Mouse (Mus musculus) lung, embryonic 16.5 days (tissue): ENCODE measurements at regions not wholly inside any gene's neighbourhood (a gene's known extent, or its start where the extent isn't known, plus 50 kb on each side); places are given as distances from the start of the nearest gene placed in this dataset.

ENCODE experiments used
- ATAC-seq: fragments of 200-750 bp; cut with Nextera tagmentation; 2 replicates; pipeline ENCODE4 v1.8.0; 2017; ENCODE audit warnings: low read depth, mild to moderate bottlenecking, moderate library complexity
- H3K27ac ChIP-seq: fragments of 300-500 bp; sonication (generic); 2 replicates; pipeline ENCODE4 v1.5.1; 2014; ENCODE audit warnings: mild to moderate bottlenecking, control low read depth, low read length
- H3K27me3 ChIP-seq: fragments of 300-500 bp; sonication (generic); 2 replicates; pipeline ENCODE4 v1.6.1; 2014; ENCODE audit warnings: low read depth, low read length, mixed read lengths; ENCODE audit not compliant: control insufficient read depth, insufficient read depth
- H3K36me3 ChIP-seq: fragments of 300-500 bp; sonication (generic); 2 replicates; pipeline ENCODE4 v1.6.1; 2014; ENCODE audit warnings: low read length; ENCODE audit not compliant: control insufficient read depth, insufficient read depth
- H3K4me1 ChIP-seq: fragments of 300-500 bp; sonication (generic); replicated peaks from 2 replicates; pipeline ENCODE4 v1.6.1; 2014; ENCODE audit warnings: low read length, mixed read lengths; ENCODE audit not compliant: control insufficient read depth, insufficient read depth
- H3K4me2 ChIP-seq: fragments of 300-500 bp; sonication (generic); 2 replicates; pipeline ENCODE4 v1.6.1; 2014; ENCODE audit warnings: low read depth, low read length, control low read depth
- H3K4me3 ChIP-seq: fragments of 300-500 bp; sonication (generic); 2 replicates; pipeline ENCODE4 v1.5.1; 2014; ENCODE audit warnings: mild to moderate bottlenecking, low read length, control low read depth
- H3K9ac ChIP-seq: fragments of 300-500 bp; sonication (generic); 2 replicates; pipeline ENCODE4 v1.6.1; 2014; ENCODE audit warnings: low read length, control low read depth
- H3K9me3 ChIP-seq: fragments of 300-500 bp; sonication (generic); 2 replicates; pipeline ENCODE4 v1.6.1; 2016; ENCODE audit warnings: low read length; ENCODE audit not compliant: control insufficient read depth
- WGBS: fragments of 180-500 bp; shearing (Covaris S2); extraction: QIAGEN DNeasy Blood & Tissue Kit; methylation state at CpG from one replicate; pipeline ENCODE4 v1.1.7; 2014; 5-methylcytosine and 5-hydroxymethylcytosine counted together

DNA sequence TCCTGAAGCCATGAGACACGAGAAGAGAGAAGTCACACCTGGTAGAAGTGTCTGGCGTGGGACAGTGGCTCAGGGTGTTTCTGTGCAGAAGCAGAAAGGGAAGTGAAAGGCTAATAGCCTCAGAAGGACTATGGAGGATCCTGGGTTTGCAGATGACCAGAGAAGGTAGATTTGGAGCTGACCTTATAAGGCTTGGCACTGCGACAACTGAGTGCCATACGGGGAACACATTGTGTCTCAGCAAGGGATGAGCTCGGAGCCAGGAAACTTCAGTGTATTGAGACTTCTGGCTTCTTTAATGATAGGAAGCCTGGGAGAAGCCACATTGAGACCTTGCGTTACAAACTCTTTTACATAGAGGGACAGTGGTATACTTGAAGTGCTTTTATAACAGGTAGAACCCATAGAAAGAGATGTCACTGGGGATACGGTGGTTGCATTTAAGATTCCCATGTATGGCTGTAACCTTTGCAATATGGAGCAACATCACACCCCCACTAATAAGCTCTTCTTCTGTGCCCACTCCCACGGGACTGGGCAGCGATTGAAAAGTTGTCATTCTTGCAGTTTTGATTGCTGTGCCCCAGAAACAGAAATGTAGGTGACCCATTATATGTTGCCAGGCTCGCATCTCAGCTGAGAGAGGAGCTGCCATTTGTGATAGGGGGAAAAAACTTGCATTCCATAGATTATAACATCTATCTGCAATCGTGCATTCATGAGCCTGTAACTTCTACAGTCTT lies 61.8 kb upstream of the Dync1i1 start:
- H3K27me3 ChIP-seq: no peaks in the 10 kb centered on the region
- no peak overlapping the region for H3K4me3 ChIP-seq
- H3K4me2 ChIP-seq: no peak overlapping the region
- H3K9ac ChIP-seq: no peak overlapping the region
- WGBS: 81% methylated on average over 11 of the region's 11 CpGs
- no peaks in the 10 kb centered on the region for H3K9me3 ChIP-seq
- no peaks in the 10 kb centered on the region for H3K36me3 ChIP-seq
- H3K4me1 ChIP-seq: no peaks in the 10 kb centered on the region
- no peak for ATAC-seq
- no peak overlapping the region for H3K27ac ChIP-seq

DNA sequence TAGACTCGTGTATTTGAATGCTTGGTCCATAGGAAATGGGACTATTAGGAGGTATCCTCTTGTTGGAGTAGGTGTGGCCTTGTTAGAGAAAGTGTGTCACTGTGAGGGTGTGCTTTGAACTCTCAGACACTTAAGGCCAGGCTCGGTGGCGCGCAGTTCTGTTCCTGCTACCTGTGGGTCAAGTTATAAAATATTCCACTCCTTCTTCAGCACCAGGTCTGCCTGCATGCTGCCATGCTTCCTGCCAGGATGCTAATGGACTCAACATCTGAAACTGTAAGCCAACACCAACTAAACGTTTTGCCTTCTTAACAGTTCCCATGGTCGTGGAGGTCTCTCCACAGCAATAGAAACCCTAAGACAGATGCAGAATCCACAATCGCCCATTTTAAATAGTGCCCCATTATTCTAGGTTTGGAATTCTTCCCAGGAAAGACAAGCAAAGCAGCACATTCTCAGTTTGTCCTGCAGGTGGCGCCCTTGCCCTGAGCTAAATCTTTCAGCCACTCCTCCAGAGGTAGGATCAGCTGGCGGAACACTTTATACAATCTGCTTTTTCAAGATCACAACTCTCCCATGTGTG lies 80.2 kb upstream of the Dync1i1 start:
- 20% methylated on average over 9 of the region's 9 CpGs for WGBS

DNA sequence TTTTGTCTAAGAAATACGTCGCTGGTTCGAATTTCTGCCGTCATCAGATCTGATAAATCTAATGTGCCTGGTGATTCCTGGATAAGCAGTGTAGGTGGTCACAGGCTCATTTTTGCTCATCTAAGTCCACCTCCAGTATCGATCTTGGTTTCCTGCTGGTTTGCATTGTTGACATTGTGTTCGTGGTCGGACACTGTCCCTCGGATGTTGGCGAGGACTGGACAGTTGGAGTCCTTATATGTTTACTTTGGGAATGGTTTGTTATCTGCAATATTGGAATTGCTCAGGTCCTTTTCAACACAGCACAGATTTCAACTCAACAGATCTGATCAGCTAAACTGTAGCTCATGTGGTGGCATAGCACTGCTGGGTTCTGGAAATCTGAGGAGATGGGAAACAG lies 91.2 kb upstream of the Dync1i1 start:
- no peaks in the 10 kb centered on the region for H3K4me1 ChIP-seq
- no peak overlapping the region for H3K9ac ChIP-seq
- no peaks in the 10 kb centered on the region for H3K36me3 ChIP-seq
- H3K27ac ChIP-seq: no peak overlapping the region
- no peak overlapping the region for H3K4me2 ChIP-seq
- no peaks in the 10 kb centered on the region for H3K9me3 ChIP-seq
- ATAC-seq: no peak
- WGBS: 70% methylated on average over 9 of the region's 9 CpGs
- H3K4me3 ChIP-seq: no peak overlapping the region
- H3K27me3 ChIP-seq: no peaks in the 10 kb centered on the region

More for the DNA sequence above, 80.2 kb upstream of the Dync1i1 start:
- no peaks in the 10 kb centered on the region for H3K9me3 ChIP-seq
- no peak overlapping the region for H3K27ac ChIP-seq
- no peaks in the 10 kb centered on the region for H3K36me3 ChIP-seq
- no peak for ATAC-seq
- H3K4me3 ChIP-seq: no peak overlapping the region
- H3K4me2 ChIP-seq: no peak overlapping the region
- H3K27me3 ChIP-seq: peaks cover 6% of the 10 kb centered on the region
- no peaks in the 10 kb centered on the region for H3K4me1 ChIP-seq
- no peak overlapping the region for H3K9ac ChIP-seq

DNA sequence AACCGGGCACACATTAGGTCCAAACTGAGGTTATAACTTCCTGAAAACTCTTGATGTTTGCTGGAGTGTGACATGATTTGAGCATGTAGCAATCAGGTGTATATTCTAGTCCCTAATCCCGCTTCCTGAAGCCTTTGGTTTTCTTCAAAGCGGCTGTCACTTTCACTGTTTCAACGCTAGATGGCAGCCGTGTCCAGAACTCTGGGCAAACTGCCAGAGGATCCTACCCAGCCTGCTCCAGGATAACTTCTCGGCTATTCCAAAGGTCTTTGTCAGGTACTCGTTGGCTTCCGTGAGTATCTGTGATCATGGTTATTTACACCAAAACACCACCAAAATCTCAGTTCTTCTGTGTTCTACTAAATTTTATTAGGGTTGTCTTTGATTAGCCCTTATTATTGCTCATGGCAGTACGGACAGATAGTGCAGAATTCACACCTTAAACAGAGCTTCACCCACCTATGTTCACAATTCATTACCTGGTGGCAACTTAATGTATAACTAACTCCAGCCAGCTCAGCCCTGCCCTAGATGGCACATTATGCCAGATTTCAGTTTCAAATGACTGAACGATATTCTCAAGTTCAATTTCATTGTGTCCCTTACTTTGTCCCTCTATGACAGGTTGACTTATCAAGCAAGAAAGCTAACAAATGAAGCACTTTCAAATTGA lies 92.3 kb upstream of the Dync1i1 start:
- H3K9me3 ChIP-seq: no peaks in the 10 kb centered on the region
- no peak overlapping the region for H3K4me3 ChIP-seq
- H3K27me3 ChIP-seq: no peaks in the 10 kb centered on the region
- WGBS: 21% methylated on average over 10 of the region's 10 CpGs
- H3K27ac ChIP-seq: no peak overlapping the region
- ATAC-seq: no peak
- no peak overlapping the region for H3K4me2 ChIP-seq
- no peak overlapping the region for H3K9ac ChIP-seq
- H3K36me3 ChIP-seq: no peaks in the 10 kb centered on the region
- H3K4me1 ChIP-seq: no peaks in the 10 kb centered on the region

DNA sequence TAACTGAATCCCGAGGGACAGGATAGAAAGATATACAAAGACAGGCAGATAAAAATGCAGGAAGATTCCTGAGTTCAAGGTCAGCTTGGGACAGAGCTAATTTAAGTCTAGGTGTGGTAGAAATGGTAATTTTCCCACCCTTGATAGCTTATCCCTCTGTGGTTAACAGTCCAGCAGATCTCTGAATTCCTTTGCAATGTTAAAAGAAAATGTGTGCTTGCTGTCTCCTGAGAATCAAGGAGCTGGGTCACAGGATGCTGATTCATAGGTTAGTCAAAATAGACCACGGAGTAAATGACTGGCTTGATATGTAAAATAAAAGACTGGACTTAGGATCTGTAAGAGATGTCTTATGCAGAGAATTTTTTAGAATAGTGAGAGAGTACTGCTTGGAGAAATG lies 101.4 kb upstream of the Dync1i1 start:
- 68% methylated on average over 2 of the region's 2 CpGs for WGBS
- ATAC-seq: no peak
- no peaks in the 10 kb centered on the region for H3K36me3 ChIP-seq
- H3K4me3 ChIP-seq: no peak overlapping the region
- no peak overlapping the region for H3K4me2 ChIP-seq
- no peaks in the 10 kb centered on the region for H3K9me3 ChIP-seq
- no peak overlapping the region for H3K9ac ChIP-seq
- H3K4me1 ChIP-seq: no peaks in the 10 kb centered on the region
- no peak overlapping the region for H3K27ac ChIP-seq
- H3K27me3 ChIP-seq: no peaks in the 10 kb centered on the region

DNA sequence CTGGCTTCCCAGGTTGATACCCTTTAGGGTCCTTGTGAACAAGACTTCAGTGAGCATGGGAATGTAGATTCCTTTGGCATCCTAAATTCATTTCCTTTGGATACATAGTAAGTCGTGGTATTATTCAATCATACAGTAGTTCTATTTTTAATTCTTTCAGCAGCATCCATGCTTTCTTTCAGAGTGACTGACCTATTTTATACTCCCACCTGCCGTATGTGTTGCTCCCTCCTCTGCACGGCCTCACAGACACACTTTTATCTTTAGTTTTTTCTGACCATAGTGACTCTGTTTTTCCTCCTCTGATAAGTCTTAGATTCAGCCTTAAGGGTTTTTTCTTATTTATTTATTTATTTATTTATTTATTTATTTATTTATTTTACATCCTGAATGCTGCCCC lies 103.9 kb upstream of the Dync1i1 start:
- WGBS: 87% methylated on average over 3 of the region's 3 CpGs
- H3K27ac ChIP-seq: no peak overlapping the region
- ATAC-seq: no peak
- H3K9ac ChIP-seq: no peak overlapping the region
- H3K27me3 ChIP-seq: no peaks in the 10 kb centered on the region
- H3K4me3 ChIP-seq: no peak overlapping the region
- no peaks in the 10 kb centered on the region for H3K36me3 ChIP-seq
- H3K9me3 ChIP-seq: no peaks in the 10 kb centered on the region
- H3K4me2 ChIP-seq: no peak overlapping the region
- H3K4me1 ChIP-seq: no peaks in the 10 kb centered on the region

DNA sequence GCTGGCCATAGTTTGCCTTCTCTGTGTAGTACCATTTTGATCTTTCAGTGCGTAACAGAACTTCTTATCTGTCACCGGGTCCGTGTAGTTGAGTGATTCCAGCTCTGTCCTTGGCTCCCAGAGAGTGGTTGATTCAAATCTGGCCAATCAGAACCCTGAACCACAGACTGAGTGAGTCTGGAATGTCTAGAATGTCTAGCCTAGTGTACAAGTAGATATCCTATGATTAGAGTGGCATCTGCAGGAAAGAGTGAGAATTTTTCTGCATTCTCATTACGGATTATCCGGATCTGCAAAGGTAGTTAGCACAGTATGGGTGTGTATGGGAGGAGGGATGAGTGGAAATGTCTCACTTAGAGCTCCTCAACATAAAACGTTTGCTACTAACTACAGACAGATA lies 97.9 kb upstream of the Pdk4 start:
- Histone ChIP-seq H3K4me1 (no peaks in the 10 kb centered on the region), H3K27ac (no peak overlapping the region), H3K4me2 (no peak overlapping the region), H3K36me3 (no peaks in the 10 kb centered on the region), H3K4me3 (no peak overlapping the region), H3K27me3 (no peaks in the 10 kb centered on the region), H3K9me3 (no peaks in the 10 kb centered on the region), H3K9ac (no peak overlapping the region)
- WGBS: 36% methylated on average over 6 of the region's 6 CpGs
- 0 out of 2 replicates have a peak, but pooled peaks have one; percentile 45 for ATAC-seq

DNA sequence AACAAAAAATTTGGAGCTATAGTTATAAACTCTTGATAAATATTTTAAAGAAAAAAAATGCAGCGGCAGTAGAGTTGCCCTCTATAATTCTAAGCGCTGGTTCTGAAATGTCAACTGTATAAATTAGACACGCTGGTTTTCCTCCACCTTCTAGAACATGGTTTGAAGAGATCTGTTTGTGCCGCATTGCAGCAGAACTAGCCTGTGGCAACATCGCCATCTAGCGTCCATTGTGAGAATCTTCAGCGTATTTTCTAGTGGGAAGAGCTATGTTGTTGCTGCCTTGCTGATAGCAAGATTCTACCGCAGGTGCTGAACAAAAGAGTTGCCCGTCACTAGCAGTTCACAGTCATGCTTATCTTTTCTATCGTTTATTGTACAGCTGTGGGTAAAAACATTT lies 93.5 kb upstream of the Pdk4 start:
- ATAC-seq: peak; percentile 67
- no peaks in the 10 kb centered on the region for H3K36me3 ChIP-seq
- no peak overlapping the region for H3K4me3 ChIP-seq
- H3K4me2 ChIP-seq: no peak overlapping the region
- no peaks in the 10 kb centered on the region for H3K27me3 ChIP-seq
- WGBS: 3% methylated on average over 10 of the region's 10 CpGs
- H3K9ac ChIP-seq: no peak overlapping the region
- H3K9me3 ChIP-seq: no peaks in the 10 kb centered on the region
- H3K27ac ChIP-seq: no peak overlapping the region
- no peaks in the 10 kb centered on the region for H3K4me1 ChIP-seq

DNA sequence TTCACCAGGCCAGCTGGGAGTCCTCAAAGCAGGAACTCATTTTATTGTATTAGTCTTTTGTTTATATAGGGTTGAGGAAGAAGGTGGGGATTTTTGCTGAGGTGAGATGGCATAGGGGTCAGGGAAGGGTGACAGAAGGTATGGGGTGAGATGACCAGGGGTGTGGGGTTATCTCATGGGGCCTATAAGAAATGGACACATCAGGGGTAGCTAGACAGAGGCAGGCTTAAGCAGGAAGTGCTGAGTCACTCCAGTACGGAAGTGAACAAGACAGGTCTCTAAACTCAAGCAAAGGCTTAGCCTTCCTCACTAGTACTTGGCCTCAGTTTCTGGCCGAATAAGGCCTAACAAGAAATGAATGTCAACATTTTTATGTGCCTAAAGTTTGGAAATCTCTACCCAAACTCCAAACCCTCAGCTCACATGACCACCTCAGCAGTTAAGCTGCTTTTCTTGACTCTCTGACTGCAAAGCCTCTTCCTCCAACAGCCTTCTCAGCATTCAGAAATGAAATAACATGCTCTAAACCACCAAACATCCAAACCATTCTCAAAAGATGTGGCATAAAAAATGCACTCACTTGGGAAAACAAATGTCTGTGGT lies 86.9 kb upstream of the Pdk4 start:
- ATAC-seq: no peak
- Histone ChIP-seq H3K36me3 (no peaks in the 10 kb centered on the region), H3K9ac (no peak overlapping the region), H3K4me3 (no peak overlapping the region), H3K4me2 (no peak overlapping the region), H3K9me3 (no peaks in the 10 kb centered on the region), H3K27ac (no peak overlapping the region), H3K4me1 (no peaks in the 10 kb centered on the region), H3K27me3 (no peaks in the 10 kb centered on the region)
- WGBS: 50% methylated on average over 2 of the region's 2 CpGs
